Mouse (Mus musculus) C2C12 (cell line): ENCODE measurements around the gene Bcl2. TPM values are rescaled to one million over a fixed set of nuclear protein-coding genes. Genes with fewer than 3 reads are reported as not detected.

ENCODE experiments used
- H3K27me3 ChIP-seq: one replicate; pipeline ENCODE4 v1.6.1; 2011; ENCODE audit not compliant: control insufficient read depth, insufficient read depth, insufficient read length
- H3K36me3 ChIP-seq: one replicate; pipeline ENCODE4 v1.6.1; 2011; ENCODE audit not compliant: control insufficient read depth, insufficient read depth
- H3K4me3 ChIP-seq: one replicate; pipeline ENCODE4 v1.5.1; 2011; ENCODE audit warnings: mild to moderate bottlenecking, control low read depth; ENCODE audit not compliant: poor library complexity, insufficient read depth, severe bottlenecking
- H3K79me2 ChIP-seq: one replicate; pipeline ENCODE4 v1.6.1; 2011; ENCODE audit not compliant: control insufficient read depth, insufficient read depth
- H3K79me3 ChIP-seq: one replicate; pipeline ENCODE4 v1.6.1; 2011; ENCODE audit warnings: low read depth, control low read depth
- H3ac ChIP-seq: one replicate; pipeline ENCODE3; 2011; ENCODE audit warnings: low read depth; ENCODE audit not compliant: control insufficient read depth, insufficient read length
- CEBPB ChIP-seq: IDR thresholded peaks from one replicate; pipeline ENCODE4 v1.6.1; 2011; ENCODE audit warnings: low read depth, mild to moderate bottlenecking, control low read depth, moderate library complexity
- CTCF ChIP-seq: IDR thresholded peaks from one replicate; pipeline ENCODE4 v1.5.1; 2011; ENCODE audit not compliant: control insufficient read depth, insufficient read depth, insufficient read length
- FOSL1 ChIP-seq: IDR thresholded peaks from one replicate; pipeline ENCODE4 v1.8.0; 2011; ENCODE audit warnings: mild to moderate bottlenecking, low read length; ENCODE audit not compliant: poor library complexity, insufficient read depth, severe bottlenecking
- MAX ChIP-seq: IDR thresholded peaks from one replicate; pipeline ENCODE4 v1.6.1; 2011; ENCODE audit warnings: mild to moderate bottlenecking, control low read depth
- MYOD1 ChIP-seq: IDR thresholded peaks from one replicate; pipeline ENCODE4 v1.6.1; 2011; ENCODE audit warnings: low read depth; ENCODE audit not compliant: control insufficient read depth, insufficient read length
- MYOG ChIP-seq: IDR thresholded peaks from one replicate; pipeline ENCODE4 v1.6.1; 2011; ENCODE audit not compliant: control insufficient read depth, insufficient read length; ENCODE audit errors: extremely low read depth
- USF1 ChIP-seq: IDR thresholded peaks from one replicate; pipeline ENCODE4 v1.6.1; 2011; ENCODE audit warnings: low read depth, mild to moderate bottlenecking, control low read depth, moderate library complexity
- microRNA-seq: library from miRNA; unstranded; fragments of <30 nt; microRNA quantifications from one replicate; pipeline ENCODE4, GENCODE M21; 2019; ENCODE audit warnings: borderline microRNAs expressed
- polyA plus RNA-seq: library from polyadenylated mRNA; unstranded; fragments of >200 nt; fragmentation: generic; extraction: Trizol; gene quantifications from one replicate; pipeline ENCODE4 v1.2.1, GENCODE M21; 2012; ENCODE audit warnings: missing spikeins

Bcl2 gene
- polyA plus RNA-seq, 1 experiment, result 1.8 TPM

- Histone ChIP-seq H3ac (no peak overlapping the region), H3K4me3 (no peak overlapping the region), H3K27me3 (no peaks in the 10 kb centered on the region), H3K79me2 (no peaks in the 10 kb centered on the region), H3K79me3 (no peaks in the 10 kb centered on the region), H3K36me3 (no peaks in the 10 kb centered on the region)
- TF ChIP-seq MAX (no peak), CTCF (no peak), USF1 (no peak), CEBPB (no peak), FOSL1 (no peak), MYOD1 (no peak), MYOG (no peak)
Measured at GRCm38 (mm10) chr1:106497999-106498398, 216.1 kb downstream of the Bcl2 start.

Small RNA genes within 50 kb of the gene (microRNA-seq; reads per million reads assigned to microRNA genes)
- not detected for gene Mir3473f

Other genes with a start within 250 kb of the Bcl2 start
- gene Kdsr, start 45.5 kb upstream of the Bcl2 start, polyA plus RNA-seq, result 13.9 TPM
- 16.8 TPM for gene Vps4b, start 82.5 kb upstream of the Bcl2 start, polyA plus RNA-seq
- gene Serpinb5, start 146.9 kb upstream of the Bcl2 start, polyA plus RNA-seq, result not detected
- not detected for gene Serpinb12, start 220.2 kb upstream of the Bcl2 start, polyA plus RNA-seq